Mouse (Mus musculus) spleen, postnatal 14 days (tissue): ENCODE measurements around the gene Dctn5.
"Not testable (repeated sequence)": the region's sequence is repeated elsewhere in the genome, so short reads cannot be mapped to it uniquely, and the experiment has no call there.

Source experiments
- DNase-seq, 2 experiments: peaks; one replicate each; pipeline ENCODE4 v3.0.0; 2021 to 2022; ENCODE audit warnings: low spot score in 2 of 2

The Dctn5 gene

DNA sequence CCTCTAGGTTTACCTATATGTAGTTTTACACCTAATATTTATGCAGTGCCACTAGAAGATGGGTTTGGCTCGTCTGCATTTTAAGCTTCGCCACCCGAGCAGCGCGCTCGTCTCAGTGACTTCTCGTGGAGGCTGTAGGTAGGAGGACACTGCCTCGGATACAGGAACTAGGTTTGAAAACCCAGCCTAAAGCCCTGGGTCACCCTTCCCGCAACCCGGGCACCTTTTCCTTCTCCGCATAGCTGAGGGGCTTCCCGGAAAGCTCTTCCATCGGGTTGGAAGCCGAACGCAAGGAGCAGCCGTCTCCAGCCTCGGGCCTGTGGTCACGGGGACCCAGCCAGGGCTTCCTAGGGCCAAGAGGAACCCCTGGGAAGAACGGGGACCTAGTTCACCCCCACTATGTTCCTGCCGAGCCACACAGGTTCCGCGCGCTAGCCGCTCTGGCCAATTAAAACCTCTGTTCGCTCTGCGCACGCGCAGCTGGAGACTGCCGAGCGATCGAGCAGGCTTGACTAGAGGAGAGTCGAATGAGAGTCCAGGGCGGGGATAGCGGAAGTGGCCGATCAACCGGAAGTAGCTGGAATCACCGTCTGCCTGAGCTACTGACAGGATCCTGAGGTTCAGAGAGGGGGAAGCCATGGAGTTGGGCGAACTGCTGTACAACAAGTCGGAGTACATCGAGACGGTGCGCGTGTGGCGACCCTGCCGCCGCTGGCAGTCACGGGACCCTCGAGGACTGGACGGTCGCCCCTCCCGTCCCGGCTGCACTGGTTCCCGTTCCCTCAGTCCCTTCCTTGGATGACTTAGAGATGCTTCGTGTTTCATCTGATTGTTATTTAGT is at the start of gene Dctn5, which contains the start of gene Palb2:
TSS of gene Dctn5 (plus strand) at position 545 of the 841 bp plus-strand sequence.
TSS of gene Palb2 (minus strand) at position 489 of the 841 bp plus-strand sequence.
- DNase-seq, result peak; percentile 98

DNA sequence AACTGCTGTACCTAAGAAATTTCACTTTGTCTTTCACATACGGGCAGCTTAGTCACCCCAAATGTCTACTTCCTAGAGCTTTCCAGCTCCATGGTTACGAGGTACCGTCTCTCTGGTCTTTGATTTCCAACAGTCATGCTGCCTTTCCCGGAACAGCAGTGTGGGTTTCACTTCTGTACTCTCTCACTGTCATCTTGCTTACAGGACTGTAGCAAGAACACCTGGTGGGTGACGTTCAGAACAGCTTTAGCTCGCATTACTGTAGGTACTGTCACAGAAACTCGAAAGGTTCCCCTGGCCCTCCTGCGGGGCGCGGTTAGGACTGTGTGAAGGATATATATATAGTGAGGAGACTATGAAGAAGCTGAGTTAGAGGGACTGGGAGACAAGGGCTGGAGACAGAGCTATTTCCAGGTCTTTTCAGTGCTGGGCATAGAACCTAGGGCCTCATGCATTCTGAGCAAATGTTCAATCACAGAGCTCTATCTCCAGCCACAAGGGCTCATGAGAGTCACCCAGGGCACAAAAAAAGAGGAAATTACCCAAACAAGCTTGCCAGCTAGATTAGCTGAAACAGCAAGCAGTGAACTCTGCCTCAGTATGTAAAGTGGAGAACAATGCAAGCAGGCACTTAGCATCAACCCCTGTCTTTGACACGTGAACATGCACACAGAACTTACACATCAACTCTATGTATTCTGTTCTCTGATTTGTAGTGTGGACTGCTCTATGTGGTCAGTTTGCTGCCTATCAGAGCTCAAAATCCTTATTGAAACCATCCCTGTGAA is 45.5 kb upstream of the Dctn5 start:
- DNase-seq, result no peak

DNA sequence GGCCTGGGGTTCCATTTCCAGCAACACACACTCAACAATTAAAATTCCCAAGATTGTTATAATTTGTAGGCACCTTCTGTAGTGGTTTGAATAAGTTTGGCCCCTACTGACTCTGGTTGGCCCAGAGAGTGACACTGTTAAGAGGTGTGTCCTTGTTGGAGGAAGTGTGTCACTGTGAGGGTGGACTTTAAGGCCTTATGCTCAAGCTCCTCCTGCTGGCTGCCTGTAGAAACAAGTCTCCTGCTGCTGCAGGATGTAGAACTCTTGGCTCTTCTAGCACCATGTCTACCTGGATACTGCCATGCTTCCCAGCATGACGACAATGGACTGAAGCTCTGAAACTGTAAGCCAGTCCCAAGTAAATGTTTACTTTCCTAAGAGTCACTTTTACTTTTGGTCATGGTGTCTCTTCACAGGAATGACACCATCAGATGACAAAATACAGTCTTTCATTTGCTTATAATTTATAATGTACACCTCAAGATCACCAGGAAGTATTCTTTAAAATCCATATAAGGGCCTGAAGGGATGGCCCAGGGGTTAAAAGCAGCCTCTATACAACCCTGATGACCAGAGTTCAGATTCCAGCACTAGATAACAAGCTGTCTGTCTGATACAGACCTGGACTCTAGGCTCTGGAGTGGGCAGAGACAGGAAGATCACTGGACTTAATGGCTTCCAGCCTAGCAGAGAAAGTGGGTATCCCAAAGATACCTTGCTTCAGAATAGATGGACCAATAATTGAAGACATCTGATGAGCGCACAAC is 38.1 kb upstream of the Dctn5 start:
- DNase-seq, result peak in 1 of 2 experiments; percentile 2

DNA sequence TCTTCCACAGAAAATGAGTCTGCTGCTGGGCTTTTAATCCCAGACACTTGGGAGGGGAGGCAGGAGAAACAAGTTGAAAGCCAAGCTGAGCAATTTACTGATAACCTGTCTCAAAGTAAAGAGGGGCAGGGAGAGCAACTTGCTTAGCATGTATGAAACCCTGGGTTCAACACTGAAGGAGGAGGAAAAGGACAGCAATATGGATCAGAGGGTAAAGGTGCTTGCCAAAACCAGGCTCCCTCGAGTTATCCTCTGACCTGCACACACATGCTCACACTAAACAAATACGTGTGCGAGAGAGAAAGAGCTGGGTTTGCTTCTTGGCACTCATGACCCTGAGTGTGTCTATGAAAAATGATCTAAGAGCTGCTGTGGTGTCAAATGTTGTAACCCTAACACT is 34.8 kb upstream of the Dctn5 start:
- DNase-seq, result no peak

DNA sequence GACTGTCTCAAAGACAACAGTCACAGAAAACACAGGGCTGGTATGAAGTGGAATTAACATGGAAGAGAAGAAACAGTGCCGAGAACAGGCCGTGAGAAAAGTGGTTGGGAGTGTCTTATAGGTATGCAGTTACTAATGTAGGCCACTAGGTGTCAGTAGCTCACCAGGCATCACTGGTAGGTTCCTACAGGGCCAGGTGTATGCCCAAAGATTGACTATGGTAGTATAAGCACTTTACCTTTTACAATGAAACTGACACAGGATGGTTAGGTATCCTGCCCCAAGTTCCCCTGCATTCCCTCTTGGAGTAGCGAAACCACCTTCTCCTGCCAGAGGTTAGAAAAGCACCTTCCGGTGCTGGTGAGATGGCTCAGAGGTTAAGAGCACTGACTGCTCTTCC is 33.6 kb upstream of the Dctn5 start:
- DNase-seq, result peak; percentile 9 to 40

DNA sequence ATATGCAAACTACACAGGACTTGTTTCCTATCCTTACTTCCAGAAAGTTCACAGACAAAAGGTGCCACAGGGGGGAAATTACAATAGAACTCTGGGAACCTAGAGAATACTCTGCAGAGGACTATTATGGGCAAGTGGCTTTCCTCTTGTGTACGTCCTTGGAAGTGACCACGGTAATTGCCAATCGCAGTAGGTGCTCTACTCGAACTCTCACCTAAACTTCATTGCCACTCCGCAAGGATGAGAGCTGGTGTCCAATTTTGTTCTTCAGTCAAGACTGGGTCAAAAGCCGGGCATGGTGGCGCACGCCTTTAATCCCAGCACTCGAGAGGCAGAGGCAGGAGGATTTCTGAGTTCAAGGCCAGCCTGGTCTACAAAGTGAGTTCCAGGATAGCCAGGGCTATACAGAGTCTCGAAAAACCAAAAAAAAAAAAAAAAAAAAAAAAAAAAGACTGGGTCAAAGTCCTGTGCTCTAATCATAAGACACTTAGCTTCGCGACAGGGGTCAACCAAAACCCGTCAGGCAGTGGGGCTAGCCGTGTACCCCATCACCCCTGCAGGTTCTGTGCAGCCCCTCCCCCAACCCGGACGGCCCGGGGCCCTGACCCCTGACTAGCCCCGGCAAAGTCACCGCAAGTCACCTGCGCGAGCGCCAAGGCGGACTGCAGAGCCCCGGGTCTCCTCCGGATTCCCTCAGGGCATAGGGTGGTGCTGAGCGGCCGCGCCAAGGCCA is 31.7 kb upstream of the Dctn5 start:
- not testable (repeated sequence) for DNase-seq

DNA sequence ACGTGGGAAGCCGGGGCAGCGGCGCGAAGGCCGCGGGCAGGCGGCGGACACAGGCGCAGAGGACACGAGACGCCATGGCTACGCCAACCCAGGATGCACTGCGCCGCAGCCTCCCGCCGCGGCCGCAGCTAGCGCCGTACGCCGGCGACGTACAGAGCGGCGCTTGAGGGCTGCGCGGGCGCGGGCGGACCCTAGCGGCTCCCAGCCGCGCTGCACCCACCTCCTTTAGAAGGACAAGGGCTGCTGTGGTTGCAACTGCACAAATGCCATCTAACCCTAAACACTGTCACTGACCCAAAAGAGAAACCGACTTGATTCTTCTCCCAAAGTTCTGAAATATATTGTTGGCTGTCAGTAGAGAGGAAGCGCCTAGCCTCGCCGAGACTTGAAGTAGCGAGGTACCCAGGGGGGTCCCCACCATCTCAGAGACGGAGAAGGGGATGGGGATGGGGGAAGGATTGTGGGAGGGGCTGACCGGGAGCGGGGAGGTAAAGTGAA is 31.0 kb upstream of the Dctn5 start, which contains the start of gene Ndufab1:
TSS of gene Ndufab1 (minus strand) at position 140 of the 498 bp plus-strand sequence.
- peak; percentile 74 to 83 for DNase-seq

GRCm38 (mm10) chr7:122108206-122108605 is 24.6 kb upstream of the Dctn5 start:
- DNase-seq, result no peak

DNA sequence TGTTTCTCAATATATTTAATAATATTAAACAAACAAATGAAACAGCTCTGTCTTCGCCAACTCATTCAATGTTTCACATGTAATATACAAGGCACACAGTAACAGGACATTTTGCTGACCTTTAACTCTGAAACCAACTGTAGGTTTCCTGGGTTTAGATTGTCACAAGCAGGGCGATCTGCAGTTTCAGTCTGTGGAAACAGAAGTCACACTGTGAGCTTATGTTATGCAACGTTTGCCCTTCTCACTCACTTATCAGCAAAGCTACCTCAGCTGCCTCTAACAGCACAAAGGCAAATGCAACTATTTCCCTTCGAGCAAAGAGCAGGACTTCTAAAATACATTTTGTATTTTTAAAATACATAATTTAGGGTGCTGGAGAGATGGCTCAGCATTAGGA is 9.3 kb upstream of the Dctn5 start:
- no peak for DNase-seq

DNA sequence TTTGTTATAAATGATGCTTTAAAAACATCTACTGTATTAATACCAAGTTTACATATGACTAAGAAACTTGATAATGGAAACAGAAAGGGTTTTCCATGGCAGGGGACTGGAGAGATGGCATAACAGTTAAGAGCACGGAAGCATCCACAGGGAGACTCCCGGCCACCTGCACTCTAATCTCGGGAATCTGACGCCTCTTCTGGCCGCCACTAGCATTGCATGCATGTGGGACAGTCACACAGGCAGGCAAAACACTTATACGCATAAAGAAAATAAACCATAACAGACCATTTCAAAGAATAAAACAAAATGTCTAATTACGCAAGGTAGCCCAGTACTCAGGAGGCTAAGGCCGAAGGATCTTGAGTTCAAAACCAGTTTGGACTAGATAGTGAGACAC is 7.2 kb upstream of the Dctn5 start:
- DNase-seq, result no peak

DNA sequence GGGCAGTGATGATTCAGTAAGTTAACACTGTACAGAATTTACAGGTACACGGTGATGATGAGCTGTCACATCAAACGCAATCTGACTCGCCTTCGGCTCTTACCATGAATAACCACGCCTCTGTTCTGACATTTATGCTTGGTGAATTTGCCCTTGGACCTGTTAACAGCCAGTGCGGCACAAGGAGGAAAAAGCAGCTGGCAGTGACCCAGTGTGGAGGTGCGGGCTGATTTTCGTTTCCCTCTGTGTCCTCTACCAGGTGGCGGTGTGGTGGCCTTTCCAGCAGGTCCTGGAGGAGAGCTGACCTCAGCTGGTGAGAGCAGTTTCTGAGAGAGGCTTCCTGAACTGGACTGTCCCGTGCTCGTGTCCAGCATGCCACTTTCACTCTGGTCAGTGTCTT is 5.9 kb upstream of the Dctn5 start:
- no peak for DNase-seq

- DNase-seq, result no peak
These were observed 1.0 kb upstream of the Dctn5 start for GRCm38 (mm10) chr7:122131834-122132233.

GRCm38 (mm10) chr7:122133338-122133625 is 441 bp downstream of the Dctn5 start:
- no peak for DNase-seq

- DNase-seq, result no peak
These were observed 2.2 kb downstream of the Dctn5 start for GRCm38 (mm10) chr7:122135070-122135469.

DNA sequence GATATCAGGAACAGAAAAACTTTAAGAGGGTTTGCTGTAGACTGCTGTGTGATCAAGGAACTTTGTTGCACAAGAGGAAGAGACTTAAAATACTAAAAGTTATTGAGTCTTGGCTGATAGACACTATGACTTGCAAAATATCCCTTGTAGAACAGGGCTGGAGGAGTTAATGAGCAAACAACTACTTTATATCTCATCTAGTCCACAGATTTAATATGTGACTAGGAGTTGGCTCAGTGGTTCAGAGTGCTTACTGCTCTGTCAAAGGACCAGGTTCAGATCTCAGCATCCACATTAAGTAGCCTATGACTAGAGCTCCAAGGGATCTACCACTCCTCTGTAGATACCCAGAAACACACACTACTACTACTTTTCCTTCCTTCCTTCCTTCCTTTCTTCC is 4.2 kb downstream of the Dctn5 start:
- DNase-seq, result no peak

- no peak for DNase-seq
These were observed 5.3 kb downstream of the Dctn5 start for GRCm38 (mm10) chr7:122138190-122138589.

DNA sequence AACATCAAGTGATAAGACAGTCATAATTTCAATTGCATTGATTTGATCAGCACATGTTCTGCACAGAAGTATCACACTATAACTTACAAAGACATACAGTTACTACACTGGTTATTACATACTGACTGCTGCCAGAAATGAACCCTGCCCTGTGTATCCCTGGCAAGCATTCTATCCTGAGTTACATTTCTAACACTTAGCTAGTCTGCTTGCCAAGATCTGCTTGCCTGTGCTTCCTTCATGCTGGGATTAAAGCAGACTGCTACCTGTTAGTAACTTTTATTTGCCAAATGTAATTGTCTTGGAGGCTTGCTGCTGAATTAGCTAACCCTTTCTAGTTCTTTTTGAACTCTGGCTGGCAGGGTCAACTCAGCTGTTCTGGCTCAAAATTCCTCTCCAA is 8.2 kb downstream of the Dctn5 start:
- DNase-seq, result no peak

GRCm38 (mm10) chr7:122152473-122152872 is 19.6 kb downstream of the Dctn5 start:
- no peak for DNase-seq

GRCm38 (mm10) chr7:122158488-122158887 is 25.6 kb downstream of the Dctn5 start:
- no peak for DNase-seq

GRCm38 (mm10) chr7:122158915-122159902 is 26.4 kb downstream of the Dctn5 start, which contains the start of gene Plk1:
Gene Plk1 (plus strand): TSS chr7:122159439.
- DNase-seq, result peak; percentile 78 to 79
